Mouse (Mus musculus) liver, adult (tissue): ENCODE data around the gene Abcc5.

Experiments
- GATA4 ChIP-seq: IDR thresholded peaks from 2 replicates; pipeline ENCODE4 v1.6.1; 2014; ENCODE audit warnings: mild to moderate bottlenecking, low read length; ENCODE audit not compliant: insufficient replicate concordance

Abcc5 gene

GRCm38 (mm10) chr16:20323907-20324306 is 102.3 kb downstream of the Abcc5 start:
- no peak for TF ChIP-seq GATA4

GRCm38 (mm10) chr16:20322274-20322673 is 103.9 kb downstream of the Abcc5 start:
- no peak for TF ChIP-seq GATA4

GRCm38 (mm10) chr16:20316770-20317169 is 109.4 kb downstream of the Abcc5 start:
- no peak for TF ChIP-seq GATA4

- TF ChIP-seq GATA4: no peak
Measured at GRCm38 (mm10) chr16:20315266-20315665, 110.9 kb downstream of the Abcc5 start.

- no peak for TF ChIP-seq GATA4
Measured at GRCm38 (mm10) chr16:20312272-20312671, 113.9 kb downstream of the Abcc5 start.

GRCm38 (mm10) chr16:20301770-20302649 is 124.2 kb downstream of the Abcc5 start, which contains the start of gene Parl:
TSS of gene Parl (minus strand) at chr16:20302387.
- no peak for TF ChIP-seq GATA4

GRCm38 (mm10) chr16:20300076-20300475 is 126.1 kb downstream of the Abcc5 start:
- no peak for TF ChIP-seq GATA4
